Mouse (Mus musculus) lung, postnatal 0 days (tissue): ENCODE measurements at regions not wholly inside any gene's neighbourhood (a gene's known extent, or its start where the extent isn't known, plus 50 kb on each side); places are given as distances from the start of the nearest gene placed in this dataset.

Experiments used
- CTCF ChIP-seq: IDR thresholded peaks from 2 replicates; pipeline ENCODE4 v1.5.1; 2016; ENCODE audit warnings: antibody characterized with exemption, mild to moderate bottlenecking
- EP300 ChIP-seq: IDR thresholded peaks from 2 replicates; pipeline ENCODE4 v1.6.1; 2016; ENCODE audit warnings: antibody characterized with exemption, mild to moderate bottlenecking, control low read depth

- no peak for TF ChIP-seq CTCF
- TF ChIP-seq EP300: no peak
Measured at GRCm38 (mm10) chr2:138084564-138085283, 171.6 kb upstream of the Btbd3 start.
